Mouse (Mus musculus) T-cell, adult 2 months (primary cell): ENCODE data around the gene Cavin4.
"Not testable (repeated sequence)": the region's sequence is repeated elsewhere in the genome, so short reads cannot be mapped to it uniquely, and the experiment has no call there.

Experiments
- DNase-seq: peaks from one replicate; pipeline ENCODE4 v3.0.0; 2022; ENCODE audit warnings: low spot score

Cavin4 gene

DNA sequence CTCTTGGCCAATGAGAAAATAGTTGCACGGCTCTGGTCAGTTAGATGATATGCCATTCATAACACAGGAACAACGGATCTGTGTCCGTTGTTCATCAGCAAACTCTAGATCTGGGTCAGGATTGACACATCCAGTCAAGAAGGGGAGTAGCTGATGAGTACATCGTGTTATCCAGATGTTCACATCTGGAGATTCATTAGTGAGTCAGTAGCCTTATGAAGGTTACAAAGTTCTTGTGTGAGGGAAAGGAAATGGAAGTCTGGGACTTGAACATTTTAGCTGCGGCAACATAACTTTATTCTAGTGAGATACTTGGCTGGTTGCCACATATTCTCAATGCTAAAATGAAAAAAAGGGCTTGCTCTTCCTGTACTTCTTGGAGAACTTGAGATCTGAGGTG, 9.6 kb downstream of the Cavin4 start:
- no peak for DNase-seq

DNA sequence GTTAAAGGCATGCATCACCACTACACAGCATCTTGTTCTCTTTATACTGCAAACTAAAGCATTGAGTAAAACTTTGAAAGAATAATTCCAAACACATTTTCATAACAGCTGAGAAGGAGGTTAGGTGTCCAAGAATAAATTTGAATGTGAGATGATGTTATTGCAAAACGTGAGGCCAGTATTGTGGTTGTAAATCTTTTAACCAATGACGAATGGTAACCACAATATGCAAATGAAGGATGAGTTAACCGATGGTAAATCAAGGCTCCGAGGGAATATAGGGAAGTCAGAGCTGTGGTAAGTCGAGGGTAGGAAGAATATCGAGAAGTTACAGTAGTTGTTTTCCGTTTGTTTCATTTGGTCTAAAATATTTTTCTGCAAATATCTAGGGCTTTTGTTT, 11.1 kb downstream of the Cavin4 start:
- no peak for DNase-seq

DNA sequence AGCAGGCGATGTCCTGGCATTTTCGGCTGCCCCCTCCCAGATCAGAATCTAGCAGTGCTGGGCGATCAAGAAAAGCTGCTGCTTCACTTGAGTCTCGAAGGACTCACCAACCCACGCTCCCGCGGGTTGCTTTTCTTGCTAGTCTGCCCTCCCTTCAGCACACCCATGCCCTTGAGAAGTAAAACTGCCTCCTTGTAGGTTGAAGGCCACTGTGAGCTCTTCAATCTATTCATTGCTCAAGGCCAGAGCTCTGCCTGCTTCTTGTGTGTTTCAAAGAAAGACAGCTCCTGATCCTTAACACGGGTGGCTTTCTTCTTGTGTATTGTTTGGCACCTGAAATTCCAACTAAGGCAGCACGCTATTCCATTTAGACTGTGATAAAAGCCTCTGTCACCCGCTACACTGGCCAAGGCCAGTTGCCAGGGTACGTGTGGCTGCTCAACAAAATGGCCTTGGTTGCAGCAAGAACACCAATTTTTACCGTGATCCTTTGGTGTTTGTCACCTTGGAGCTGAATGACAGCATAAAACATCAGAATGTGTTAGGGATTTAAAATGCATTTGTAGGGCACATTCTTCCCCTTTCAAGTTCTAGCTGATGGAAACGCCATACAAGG, 13.4 kb downstream of the Cavin4 start:
- no peak for DNase-seq

DNA sequence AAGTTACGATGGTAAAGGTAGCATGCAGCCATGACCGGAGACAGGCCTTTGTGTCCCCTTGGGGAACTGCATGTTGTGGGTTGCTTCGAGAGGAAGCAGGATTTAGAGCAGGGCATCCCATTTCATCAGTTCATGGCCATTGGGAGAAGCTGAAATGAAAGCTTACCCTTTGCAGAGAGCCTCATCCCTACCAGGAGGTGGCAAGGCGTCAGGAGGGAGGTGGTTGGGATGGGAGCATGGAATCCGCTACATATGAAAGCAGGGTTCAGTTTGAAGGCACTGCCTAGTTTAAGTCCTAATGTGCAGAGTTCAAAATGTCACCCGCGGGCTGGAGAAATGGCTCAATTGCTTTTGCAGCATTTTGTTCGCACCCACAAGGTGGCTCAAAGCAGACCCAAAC, 14.0 kb downstream of the Cavin4 start:
- no peak for DNase-seq

DNA sequence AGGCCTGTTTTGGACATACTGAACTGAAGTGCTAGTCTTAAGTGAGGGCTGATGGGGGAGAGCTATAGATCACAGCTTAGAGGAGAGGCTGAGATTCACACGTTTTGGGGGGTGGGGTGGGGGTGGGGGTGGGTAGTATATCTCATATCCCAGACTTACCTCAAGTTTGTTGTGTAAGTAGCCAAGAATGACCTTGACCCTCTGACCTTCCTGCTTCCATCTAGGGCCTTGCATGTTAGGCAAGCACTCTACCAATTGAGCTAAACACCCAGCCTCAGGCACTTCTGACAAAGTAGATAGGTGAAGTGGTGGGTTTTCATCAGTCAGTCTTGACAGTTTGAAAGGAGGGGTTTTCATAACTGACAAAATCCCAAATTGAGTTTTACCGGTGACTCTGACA, 14.5 kb downstream of the Cavin4 start:
- DNase-seq = no peak

DNA sequence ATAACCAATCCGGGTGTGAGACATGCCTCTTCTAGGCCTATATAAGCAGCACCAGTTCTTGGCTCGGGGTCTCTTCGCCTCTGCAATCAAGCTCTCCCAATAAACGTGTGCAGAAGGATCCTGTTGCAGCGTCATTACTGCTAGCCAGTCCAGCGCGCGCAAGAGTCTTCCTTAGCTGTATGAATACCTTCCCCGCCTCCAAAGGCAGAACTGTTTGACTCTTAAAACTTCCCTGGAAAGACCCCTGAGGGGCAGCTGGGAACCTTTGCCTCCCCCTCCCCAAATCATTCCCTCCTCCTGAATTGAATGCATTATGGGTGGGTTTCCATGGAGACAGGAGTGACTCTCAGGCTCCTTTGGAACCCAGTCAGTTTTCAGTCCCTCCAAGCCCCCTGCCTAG, 15.5 kb downstream of the Cavin4 start:
- no peak for DNase-seq

DNA sequence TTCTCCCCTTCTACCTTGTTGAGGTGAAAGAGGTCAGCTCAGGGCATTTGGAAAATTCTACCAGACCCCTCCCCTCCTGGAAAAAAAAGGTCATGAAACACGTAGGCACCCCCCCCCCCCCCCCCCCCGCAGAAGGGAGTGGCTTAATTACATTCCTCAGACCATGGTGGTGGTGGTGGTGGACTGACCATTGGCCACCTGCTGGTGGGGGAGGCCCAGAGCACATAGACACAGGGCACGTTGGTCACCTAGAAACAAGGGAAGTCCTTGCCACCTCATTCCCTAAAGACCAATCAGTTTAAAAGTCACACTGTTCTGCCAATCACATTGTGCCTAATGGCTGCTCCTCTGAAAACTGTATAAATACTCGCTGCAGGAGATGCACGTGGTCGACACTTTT, 16.4 kb downstream of the Cavin4 start:
- DNase-seq = not testable (repeated sequence)

DNA sequence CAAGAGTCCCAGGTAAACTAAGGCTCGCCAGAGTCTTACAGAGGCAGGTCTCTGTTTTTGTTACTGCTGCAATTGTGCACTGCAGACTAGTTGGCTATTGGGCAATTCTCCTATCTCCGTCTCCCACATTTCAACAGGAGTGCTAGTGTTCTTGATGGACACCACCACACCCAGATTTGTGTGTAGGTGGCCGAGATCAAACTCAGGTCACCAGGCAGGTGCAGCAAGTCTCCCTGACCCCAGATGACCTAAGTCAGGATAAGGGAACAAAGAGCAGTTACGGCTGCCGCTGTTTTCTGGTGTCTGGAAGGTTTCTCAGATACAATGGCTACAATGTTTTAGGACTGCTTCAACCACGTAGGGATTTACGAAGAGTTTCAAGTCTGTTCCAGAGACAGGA, 16.9 kb downstream of the Cavin4 start:
- DNase-seq = no peak

DNA sequence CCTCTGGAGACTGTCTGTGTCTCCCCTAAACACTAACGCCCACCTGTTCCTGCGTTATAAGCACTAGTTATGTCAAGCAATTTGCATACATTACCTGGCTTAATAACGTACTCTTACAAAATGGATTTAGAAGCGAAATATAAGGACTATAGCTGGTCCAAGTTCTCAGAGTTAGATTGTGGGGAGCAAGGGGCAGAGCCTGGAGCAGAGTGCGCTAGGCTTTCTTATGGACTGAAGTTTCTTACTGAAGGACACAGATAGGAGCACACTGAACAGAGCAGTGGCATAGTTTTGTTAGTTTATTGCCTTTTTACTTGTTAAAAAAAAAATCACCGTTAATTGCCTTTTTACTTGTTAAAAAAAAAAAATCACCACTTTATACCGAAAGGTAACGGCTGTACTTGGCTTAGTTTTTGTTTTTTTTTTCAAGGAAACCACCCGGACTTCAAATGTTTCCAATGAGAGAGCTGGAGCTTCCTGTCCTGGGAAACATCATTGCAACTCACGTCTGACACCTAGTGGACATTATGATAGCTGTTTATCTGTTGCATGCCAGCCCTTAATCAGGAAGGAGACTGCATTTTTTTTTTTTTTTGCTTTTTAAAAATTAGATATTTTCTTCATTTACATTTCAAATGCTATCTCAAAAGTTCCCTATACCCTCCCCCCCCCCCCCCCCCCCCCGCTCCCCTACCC, 17.5 kb downstream of the Cavin4 start:
- no peak for DNase-seq

DNA sequence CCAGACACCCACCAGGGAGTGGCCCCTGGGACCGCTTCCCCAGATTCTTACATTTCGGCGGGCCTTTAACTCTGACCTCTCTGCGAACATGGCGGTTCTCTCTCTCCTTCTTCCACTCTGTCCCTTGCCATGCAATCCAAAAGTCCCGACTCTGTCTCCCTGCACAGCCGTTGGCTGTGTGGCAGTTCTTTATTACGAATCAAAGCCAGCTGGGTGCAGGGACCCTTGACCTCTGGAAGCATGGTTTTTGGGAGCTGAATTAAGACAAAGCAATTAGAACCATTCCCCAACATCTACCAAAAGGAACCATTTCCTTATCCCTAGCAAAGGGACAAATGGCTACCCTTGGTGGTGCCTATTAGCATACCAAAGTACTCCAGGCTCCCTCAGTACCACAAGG, 19.8 kb downstream of the Cavin4 start:
- DNase-seq = no peak

DNA sequence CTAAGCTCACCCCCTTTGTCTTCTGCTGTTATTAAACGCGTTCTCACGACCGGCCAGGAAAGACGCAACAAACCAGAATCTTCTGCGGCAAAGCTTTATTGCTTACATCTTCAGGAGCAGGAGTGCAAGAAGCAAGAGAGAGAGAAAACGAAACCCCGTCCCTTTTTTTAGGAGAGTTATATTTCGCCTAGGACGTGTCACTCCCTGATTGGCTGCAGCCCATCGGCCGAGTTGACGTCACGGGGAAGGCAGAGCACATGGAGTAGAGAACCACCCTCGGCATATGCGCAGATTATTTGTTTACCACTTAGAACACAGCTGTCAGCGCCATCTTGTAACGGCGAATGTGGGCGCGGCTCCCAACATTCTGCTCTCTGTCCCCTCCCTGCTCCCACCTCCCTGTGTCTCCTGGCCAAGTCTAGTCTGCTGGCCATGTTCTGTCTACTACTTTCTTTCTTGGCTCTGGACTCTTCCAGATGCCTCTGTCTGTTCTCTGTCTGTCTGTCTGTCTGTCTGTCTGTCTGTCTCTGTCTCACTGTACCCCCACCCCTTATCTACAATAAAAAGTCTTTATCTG, 20.4 kb downstream of the Cavin4 start:
- not testable (repeated sequence) for DNase-seq

DNA sequence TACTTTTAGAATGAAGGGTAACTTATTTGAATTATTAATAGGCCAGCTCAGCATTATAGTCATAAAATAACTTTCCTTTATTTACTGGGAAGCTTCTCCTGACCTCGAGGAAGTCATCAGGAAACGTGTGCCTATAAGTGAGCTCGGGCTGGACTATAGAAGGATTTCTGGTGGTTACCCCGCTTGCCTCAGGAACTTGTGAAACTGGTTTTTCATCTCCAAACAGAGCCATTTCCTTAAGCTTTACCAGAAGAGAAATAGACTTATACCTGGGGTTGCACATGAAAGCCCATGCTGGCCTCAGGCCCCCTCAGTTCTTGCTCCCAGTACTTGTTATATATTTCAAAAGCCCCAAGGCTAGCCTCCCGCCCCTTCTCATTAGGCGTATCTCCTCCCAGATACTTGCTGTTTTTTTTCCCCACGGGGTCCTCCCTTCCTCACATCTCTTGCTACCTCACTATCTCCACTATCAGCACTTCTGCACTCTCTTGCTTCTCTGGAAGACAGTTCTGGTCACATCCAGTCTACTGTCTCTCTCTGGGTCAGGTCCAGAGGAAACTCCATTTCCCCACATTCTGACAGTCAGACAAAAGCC, 21.4 kb downstream of the Cavin4 start:
- no peak for DNase-seq

DNA sequence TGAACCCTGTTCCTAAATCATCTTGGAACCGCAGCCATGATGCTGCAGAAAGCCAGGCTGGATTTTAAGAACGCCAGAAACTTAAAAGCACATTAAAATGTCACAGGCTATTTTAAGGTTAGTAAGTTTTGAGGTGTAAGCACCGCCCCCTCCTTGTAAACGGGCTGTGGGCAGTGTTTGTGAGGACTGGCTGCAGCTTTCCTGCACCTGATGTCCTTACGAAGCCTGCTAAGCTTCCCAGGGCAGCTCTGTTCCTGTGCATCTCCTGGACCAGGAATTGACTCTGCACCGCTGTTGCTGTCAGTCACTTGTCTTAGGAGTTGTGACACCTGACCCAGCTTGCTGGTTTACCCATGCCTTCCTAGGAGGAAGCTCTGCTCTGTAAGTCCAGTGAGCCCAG, 24.8 kb downstream of the Cavin4 start:
- DNase-seq = no peak

DNA sequence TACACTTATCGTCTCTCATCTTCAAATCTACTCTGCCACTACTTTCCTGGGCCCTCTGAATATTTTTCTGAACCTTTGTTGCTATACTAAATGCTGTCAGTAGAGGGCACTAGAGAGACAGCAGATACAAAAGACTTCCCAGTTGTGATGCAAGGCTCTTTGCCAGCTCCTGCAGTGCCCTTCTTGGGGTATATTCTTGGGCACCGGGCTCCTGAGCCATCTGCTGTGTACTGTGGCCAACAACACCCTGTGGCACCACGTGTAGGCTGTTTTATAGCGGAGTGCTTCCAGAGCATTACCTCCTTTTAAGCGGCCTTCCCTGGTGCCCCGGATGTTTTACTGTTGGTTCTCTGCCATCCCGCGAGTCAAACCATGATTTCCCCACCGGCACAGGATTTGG, 27.3 kb downstream of the Cavin4 start:
- no peak for DNase-seq

DNA sequence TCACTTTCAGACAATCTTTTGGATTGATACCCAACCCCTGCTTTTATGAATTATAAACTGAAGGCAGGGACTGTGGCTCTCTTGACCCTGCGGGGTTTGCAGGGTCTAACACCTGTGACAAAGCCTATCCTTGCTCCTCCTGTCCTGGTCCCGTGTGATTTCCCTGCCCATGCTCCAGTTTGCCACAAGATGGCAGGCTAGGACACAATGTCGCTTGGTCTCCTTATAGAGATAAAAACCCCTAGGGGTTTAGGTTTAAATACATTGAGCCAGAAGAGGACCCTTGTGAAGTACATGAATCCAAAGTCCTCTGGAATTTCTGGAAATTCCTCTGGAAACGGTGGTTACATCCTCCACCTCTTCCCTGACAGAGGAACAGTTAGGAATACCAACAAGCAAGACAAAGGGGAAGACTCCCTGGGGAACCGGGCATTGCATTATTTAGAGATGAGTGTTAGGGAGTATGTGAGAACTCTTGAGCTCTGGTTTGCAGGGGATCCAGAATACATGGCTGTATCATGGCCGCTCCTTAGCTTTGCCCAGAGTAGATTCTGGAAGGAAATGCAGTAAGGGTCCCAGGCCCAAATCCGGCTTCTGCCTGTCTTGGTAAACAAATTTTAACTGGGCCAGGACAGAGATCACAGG, 28.6 kb downstream of the Cavin4 start:
- no peak for DNase-seq

DNA sequence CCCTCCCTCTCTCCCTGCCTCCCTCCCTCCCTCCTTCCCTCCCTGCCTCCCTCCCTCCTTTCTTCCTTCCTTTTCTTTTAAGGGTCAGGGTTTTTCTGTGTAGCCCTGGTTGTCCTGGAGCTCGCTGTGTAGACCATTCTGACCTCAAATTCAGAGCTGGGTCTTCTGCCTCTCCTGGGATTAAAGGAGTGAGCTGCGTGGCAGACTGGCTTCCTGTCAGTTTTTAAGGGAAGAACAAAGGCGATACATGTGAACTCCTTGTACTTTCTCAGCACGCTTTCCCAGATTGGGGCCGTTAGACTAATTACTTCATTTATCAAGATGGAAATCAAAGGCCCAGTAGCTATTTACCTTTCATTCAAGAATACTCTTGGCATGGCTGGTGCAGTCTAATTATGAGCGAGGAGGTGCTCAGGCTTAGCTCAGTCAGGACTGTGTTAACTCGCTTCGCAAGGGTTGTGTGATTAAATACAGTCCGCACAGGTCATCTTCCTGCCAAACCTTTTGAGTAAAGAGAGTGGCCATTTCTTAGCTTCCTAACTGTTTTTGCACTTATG, 29.5 kb downstream of the Cavin4 start:
- DNase-seq = no peak

DNA sequence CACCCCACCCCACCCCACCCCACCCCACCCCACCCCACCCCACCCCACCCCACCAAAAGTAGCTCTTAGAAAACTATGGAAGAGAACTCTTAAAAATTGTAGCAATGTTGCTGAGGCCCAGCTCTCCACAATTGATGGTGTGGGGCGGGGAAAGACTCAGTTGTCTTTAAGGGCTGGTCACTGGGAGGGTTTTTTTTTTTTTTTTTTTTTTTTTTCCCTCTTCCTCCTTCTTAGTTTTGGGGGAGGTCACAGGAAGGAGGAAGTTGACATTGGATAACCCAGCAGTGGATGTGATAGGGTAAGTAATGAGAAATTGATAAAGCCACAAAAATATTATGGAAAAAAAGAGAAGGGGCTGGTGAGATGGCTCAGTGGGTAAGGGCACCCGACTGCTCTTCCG, 33.4 kb downstream of the Cavin4 start:
- DNase-seq = no peak

DNA sequence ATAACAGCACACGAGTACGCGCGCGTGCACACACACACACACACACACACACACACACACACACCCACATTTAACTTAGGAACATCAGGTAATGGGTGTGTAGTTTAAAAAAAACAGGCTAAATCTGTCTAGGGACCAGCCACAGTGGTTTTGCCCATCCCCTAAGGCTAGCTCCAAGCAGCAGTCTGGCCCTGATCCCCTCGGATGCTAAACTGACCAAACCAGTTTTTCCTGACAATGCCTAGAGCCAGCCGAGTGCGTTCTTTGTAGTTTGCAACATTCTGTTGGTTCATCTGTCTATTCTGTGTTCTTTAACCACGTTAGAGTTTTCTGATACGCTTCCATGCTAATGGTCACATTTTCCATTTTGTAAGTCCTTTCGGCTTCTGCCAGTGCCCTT, 34.0 kb downstream of the Cavin4 start:
- no peak for DNase-seq

DNA sequence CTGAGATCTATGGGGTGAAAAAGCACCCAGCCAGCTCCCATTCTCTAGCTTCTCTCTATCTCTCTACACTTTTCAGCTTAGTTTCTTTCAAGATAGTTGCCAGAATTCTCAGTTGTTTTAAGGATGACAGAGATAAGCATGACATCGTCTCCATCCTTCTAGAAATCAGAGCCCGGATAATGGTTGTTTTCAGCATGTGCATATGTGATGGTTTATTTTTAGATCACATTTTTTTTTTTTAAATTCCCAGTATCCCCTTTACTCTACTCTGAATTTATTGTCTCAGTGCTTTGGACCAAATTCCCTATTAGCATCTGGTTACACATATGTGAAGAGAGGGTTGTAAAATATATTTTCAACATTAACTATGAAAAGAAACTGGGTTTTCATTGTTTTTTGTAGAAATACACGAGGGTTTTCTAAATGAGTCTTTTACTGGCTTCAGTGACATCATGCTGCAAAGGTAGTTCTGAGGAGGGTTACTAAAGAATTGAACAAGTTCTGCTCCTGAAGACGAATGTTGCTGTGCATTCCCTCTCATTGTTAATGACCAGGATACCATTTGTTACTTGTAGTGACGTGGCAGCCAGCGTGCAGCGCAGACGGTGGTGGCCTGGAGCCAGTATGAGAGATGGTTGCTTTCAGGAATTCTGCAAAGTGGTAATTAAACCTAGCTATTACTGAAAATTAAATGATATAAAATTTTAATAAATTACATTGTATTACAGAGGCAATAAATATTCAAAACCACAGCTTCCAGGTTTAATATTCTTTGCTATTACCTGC, 52.7 kb downstream of the Cavin4 start:
- DNase-seq = no peak

DNA sequence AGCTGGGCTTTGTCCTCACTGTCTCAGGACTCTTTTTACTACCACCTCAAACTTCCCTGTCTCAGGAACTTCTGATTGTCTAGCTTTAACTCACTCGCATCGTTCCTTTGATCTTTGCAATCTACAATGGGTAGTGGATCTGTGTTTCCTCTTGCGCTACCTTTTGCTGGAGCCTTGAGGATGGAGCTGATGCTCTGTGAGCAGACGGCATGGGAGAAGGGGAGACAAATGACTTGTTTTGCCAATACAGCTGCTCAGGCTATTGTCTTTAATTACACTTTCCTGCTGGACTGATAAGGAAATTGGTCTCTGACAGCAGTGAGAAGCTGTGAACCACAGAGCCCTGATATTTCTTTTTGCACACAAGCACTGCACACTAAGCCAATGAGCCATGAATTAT, 53.5 kb downstream of the Cavin4 start:
- no peak for DNase-seq
